Mouse (Mus musculus): Measurements from ENCODE around the gene Tgds. TPM values are rescaled to one million over a fixed set of nuclear protein-coding genes. Genes with fewer than 3 reads are reported as not detected.
"Not testable (repeated sequence)": the region's sequence is repeated elsewhere in the genome, so short reads cannot be mapped to it uniquely, and the experiment has no call there.

The Tgds gene
- polyA plus RNA-seq, 1 experiment: 17.6 TPM

GRCm38 (mm10) chr14:118156740-118157139 is 24.2 kb upstream of the Tgds start:
- TF ChIP-seq CTCF (IDR thresholded peaks at IDR 0.05; ENCODE audit: borderline replicate concordance, extremely low read depth, insufficient read depth, insufficient read length): no peak
- TF ChIP-seq POLR2A (IDR thresholded peaks at IDR 0.05; ENCODE audit: borderline replicate concordance, extremely low read depth, insufficient read depth, insufficient read length, poor library complexity, severe bottlenecking): no peak
- no peak for DNase-seq (ENCODE audit: low read depth)

DNA sequence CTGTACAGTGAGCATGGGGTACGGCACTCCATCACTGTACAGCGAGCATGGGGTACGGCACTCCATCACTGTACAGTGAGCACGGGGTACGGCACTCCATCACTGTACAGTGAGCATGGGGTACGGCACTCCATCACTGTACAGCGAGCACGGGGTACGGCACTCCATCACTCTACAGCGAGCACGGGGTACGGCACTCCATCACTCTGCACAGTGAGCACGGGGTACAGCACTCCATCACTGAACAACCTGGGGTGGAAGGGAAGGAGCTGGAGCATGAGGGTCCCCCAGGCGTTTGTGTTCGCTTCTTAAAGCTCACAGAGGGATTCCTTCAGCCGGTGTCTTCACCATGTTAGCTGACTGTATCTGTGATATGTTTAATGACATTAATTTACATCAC is 23.5 kb upstream of the Tgds start:
- not testable (repeated sequence) for DNase-seq (ENCODE audit: low read depth)

- no peak for DNase-seq (ENCODE audit: low read depth)
- TF ChIP-seq CTCF (IDR thresholded peaks at IDR 0.05; ENCODE audit: borderline replicate concordance, extremely low read depth, insufficient read depth, insufficient read length): no peak
- TF ChIP-seq POLR2A (IDR thresholded peaks at IDR 0.05; ENCODE audit: borderline replicate concordance, extremely low read depth, insufficient read depth, insufficient read length, poor library complexity, severe bottlenecking): no peak
Observed at GRCm38 (mm10) chr14:118152294-118152651, 19.7 kb upstream of the Tgds start.

DNA sequence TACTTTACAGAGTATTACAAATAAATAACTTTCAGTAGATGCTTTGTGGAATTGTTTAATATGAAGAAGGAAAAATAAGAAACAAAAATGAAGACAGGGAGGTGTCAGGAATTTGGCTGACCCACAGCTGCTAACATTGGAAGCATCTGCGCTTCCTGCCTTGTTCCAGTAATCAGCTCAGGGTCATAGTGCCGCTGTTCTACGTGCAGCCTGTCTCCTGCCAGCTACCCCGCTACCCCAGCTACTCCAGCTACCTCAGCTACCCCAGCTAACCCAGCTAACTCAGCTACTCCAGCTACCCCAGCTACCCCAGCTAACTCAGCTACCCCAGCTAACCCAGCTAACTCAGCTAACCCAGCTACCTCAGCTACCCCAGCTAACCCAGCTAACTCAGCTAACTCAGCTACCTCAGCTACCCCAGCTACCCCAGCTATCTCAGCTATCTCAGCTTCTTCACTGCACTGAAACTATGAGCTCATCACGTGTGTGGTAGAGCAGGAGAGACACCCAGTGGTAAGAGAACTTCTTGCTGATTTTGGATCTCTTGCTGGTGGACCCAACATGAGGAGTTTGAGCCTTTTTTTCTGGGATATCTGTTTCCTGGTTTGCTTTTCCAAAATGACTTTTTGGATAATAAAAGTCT is 19.2 kb upstream of the Tgds start:
- TF ChIP-seq CTCF (IDR thresholded peaks at IDR 0.05; ENCODE audit: borderline replicate concordance, extremely low read depth, insufficient read depth, insufficient read length) (peak; percentile 55; the same call in 1 of the 2 replicates), POLR2A (IDR thresholded peaks at IDR 0.05; ENCODE audit: borderline replicate concordance, extremely low read depth, insufficient read depth, insufficient read length, poor library complexity, severe bottlenecking) (no peak)

GRCm38 (mm10) chr14:118150656-118151551 is 18.3 kb upstream of the Tgds start:
- TF ChIP-seq CTCF (IDR thresholded peaks at IDR 0.05; ENCODE audit: borderline replicate concordance, extremely low read depth, insufficient read depth, insufficient read length): no peak
- no peak for TF ChIP-seq POLR2A (IDR thresholded peaks at IDR 0.05; ENCODE audit: borderline replicate concordance, extremely low read depth, insufficient read depth, insufficient read length, poor library complexity, severe bottlenecking)
- DNase-seq (ENCODE audit: low read depth): no peak

More for the DNA sequence above, 19.2 kb upstream of the Tgds start:
- peak; percentile 66 for DNase-seq (ENCODE audit: low read depth)

GRCm38 (mm10) chr14:118148554-118148953 is 16.0 kb upstream of the Tgds start:
- TF ChIP-seq CTCF (IDR thresholded peaks at IDR 0.05; ENCODE audit: borderline replicate concordance, extremely low read depth, insufficient read depth, insufficient read length): no peak
- DNase-seq (ENCODE audit: low read depth): no peak

- no peak for DNase-seq (ENCODE audit: low read depth)
- TF ChIP-seq POLR2A (IDR thresholded peaks at IDR 0.05; ENCODE audit: borderline replicate concordance, extremely low read depth, insufficient read depth, insufficient read length, poor library complexity, severe bottlenecking) (no peak), CTCF (IDR thresholded peaks at IDR 0.05; ENCODE audit: borderline replicate concordance, extremely low read depth, insufficient read depth, insufficient read length) (no peak)
Observed at GRCm38 (mm10) chr14:118148046-118148445, 15.5 kb upstream of the Tgds start.

DNA sequence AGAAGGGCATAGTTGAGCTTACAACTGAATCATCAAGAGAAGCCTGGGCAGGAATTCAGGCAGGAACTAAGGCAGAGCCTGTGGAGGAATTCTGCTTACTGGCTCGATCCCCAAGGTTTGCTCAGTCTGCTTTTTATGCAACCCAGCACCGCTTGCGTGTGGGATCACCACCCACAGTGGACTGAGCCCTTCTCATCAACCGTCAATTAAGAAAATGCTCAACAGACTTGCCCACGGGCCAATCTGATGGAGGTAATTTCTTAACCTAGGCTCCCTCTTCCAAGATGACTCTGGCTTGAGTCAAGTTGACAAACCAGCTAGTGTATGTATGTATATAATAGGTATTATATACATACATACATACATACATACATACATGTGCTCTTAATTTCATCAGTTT is 9.7 kb upstream of the Tgds start:
- no peak for DNase-seq (ENCODE audit: low read depth)
- no peak for TF ChIP-seq CTCF (IDR thresholded peaks at IDR 0.05; ENCODE audit: borderline replicate concordance, extremely low read depth, insufficient read depth, insufficient read length)

GRCm38 (mm10) chr14:118137487-118137886 is 4.9 kb upstream of the Tgds start:
- no peak for TF ChIP-seq POLR2A (IDR thresholded peaks at IDR 0.05; ENCODE audit: borderline replicate concordance, extremely low read depth, insufficient read depth, insufficient read length, poor library complexity, severe bottlenecking)
- TF ChIP-seq CTCF (IDR thresholded peaks at IDR 0.05; ENCODE audit: borderline replicate concordance, extremely low read depth, insufficient read depth, insufficient read length): no peak
- DNase-seq (ENCODE audit: low read depth): peak; percentile 60

DNA sequence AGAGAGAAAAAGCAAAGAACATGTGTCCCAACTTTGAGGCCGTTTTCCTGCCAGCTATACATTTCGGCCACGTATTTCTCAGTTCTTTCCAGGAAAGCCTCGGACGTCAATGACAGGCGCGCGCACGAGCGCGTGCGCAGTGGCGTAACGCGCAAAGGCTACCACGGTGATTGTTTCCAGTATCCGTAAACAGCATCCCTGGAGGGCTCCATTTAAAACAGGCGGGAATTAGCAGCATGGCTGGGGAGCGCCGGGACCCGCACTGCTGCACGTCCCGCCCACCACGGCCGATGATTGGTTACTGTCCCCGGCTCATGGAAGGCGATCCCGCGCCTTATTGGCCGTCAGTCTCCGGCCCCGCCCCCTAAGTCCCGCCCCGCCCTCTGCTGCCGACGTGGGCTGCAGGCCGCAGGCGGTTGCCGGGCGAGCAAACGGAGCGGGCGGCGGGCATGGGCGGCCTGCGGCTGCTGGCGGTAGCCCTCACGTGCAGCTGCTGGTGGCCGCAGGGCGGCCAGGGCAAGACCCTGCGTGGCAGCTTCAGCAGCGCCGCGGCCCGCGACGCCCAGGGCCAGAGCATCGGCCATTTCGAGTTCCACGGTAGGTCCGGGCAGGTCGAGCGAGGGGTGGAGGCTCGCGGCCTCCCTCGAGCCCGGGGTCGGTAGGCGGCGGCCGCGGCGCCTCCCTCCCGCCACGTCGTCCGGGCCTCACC is 4.3 kb upstream of the Tgds start, which contains the start of gene Gpr180:
Gene Gpr180 (plus strand): TSS at position 415 of the 709 bp plus-strand sequence.
- TF ChIP-seq POLR2A (IDR thresholded peaks at IDR 0.05; ENCODE audit: borderline replicate concordance, extremely low read depth, insufficient read depth, insufficient read length, poor library complexity, severe bottlenecking) (peak; percentile 92), CTCF (IDR thresholded peaks at IDR 0.05; ENCODE audit: borderline replicate concordance, extremely low read depth, insufficient read depth, insufficient read length) (no peak)
- peak; percentile 99 for DNase-seq (ENCODE audit: low read depth)

- TF ChIP-seq POLR2A (IDR thresholded peaks at IDR 0.05; ENCODE audit: borderline replicate concordance, extremely low read depth, insufficient read depth, insufficient read length, poor library complexity, severe bottlenecking): no peak
- no peak for TF ChIP-seq CTCF (IDR thresholded peaks at IDR 0.05; ENCODE audit: borderline replicate concordance, extremely low read depth, insufficient read depth, insufficient read length)
- no peak for DNase-seq (ENCODE audit: low read depth)
Observed at GRCm38 (mm10) chr14:118131931-118132641, 469 bp downstream of the Tgds start.
